ENCODE assay signal across 23 mouse cellular contexts in genomic region chr8:91347146-91347545, GRCm38 (mm10). TPM values are rescaled to one million over a fixed set of nuclear protein-coding genes. Genes with fewer than 3 reads are reported as not detected.
A peak's percentile ranks its signal among the peaks of the same experiment; 100 is the strongest.
DNase-seq lines count a peak whose midpoint lies in the region; ATAC-seq and TF ChIP-seq lines count a peak whose summit lies in the region.
"Had no signal": no experiment of that assay in that cellular context is flagged by ENCODE, and none has a peak within 500 bp of the region (broad histone marks: within the 10 kb centered on the region; RNA-seq: fewer than 3 reads in every experiment).

No protein-coding gene starts in this region.

- H3K9me3 ChIP-seq in hindbrain, postnatal 0 days (ENCODE audit: low read length), result no peaks in the 10 kb centered on the region
- H3K9me3 ChIP-seq in hindbrain, embryonic 13.5 days, result no peaks in the 10 kb centered on the region
- no peaks in the 10 kb centered on the region for H3K9me3 ChIP-seq in ES-Bruce4 (replicated peaks; ENCODE audit: control insufficient read depth, insufficient read depth, low read length, poor library complexity, severe bottlenecking)
- no peaks in the 10 kb centered on the region for H3K9me3 ChIP-seq in heart, embryonic 16.5 days (replicated peaks; ENCODE audit: control insufficient read depth, low read length)
- H3K9me3 ChIP-seq: embryonic facial prominence, embryonic 13.5 days; forebrain, embryonic 15.5 days; kidney, embryonic 15.5 days; limb, embryonic 13.5 days; liver, embryonic 13.5 days; lung, embryonic 15.5 days; neural tube, embryonic 13.5 days had no signal

- WGBS in heart, adult 2 months, result 66% methylated on average over 10 of the region's 10 CpGs
- 87% methylated on average over 10 of the region's 10 CpGs for WGBS in hindbrain, postnatal 0 days
- 87% methylated on average over 10 of the region's 10 CpGs for WGBS in hindbrain, embryonic 13.5 days
- 52% methylated on average over 10 of the region's 10 CpGs for WGBS in heart, embryonic 16.5 days

- no peaks in the 10 kb centered on the region for H3K27me3 ChIP-seq in heart, adult 2 months (ENCODE audit: control insufficient read depth, insufficient read depth, low read length)
- H3K27me3 ChIP-seq in hindbrain, postnatal 0 days (ENCODE audit: insufficient read depth, low read length), result no peaks in the 10 kb centered on the region
- no peaks in the 10 kb centered on the region for H3K27me3 ChIP-seq in hindbrain, embryonic 13.5 days
- H3K27me3 ChIP-seq in ES-Bruce4 (ENCODE audit: control insufficient read depth, insufficient read depth, low read length, poor library complexity, severe bottlenecking), result no peaks in the 10 kb centered on the region
- H3K27me3 ChIP-seq in heart, embryonic 16.5 days (ENCODE audit: control insufficient read depth, insufficient read depth, low read length), result no peaks in the 10 kb centered on the region
- H3K27me3 ChIP-seq: embryonic facial prominence, embryonic 13.5 days; forebrain, embryonic 15.5 days; kidney, embryonic 15.5 days; limb, embryonic 13.5 days; liver, embryonic 13.5 days; lung, embryonic 15.5 days; neural tube, embryonic 13.5 days had no signal

- no peak for TF ChIP-seq EP300 in heart, adult 2 months (IDR thresholded peaks at IDR 0.05; ENCODE audit: insufficient read depth, low read depth, low read length)
- TF ChIP-seq EP300 in ES-Bruce4 (IDR thresholded peaks at IDR 0.05; ENCODE audit: insufficient read depth, low read depth, low read length), result no peak

- H3K9ac ChIP-seq in heart, adult 2 months (ENCODE audit: low read depth, low read length), result no peak overlapping the region
- no peak overlapping the region for H3K9ac ChIP-seq in hindbrain, postnatal 0 days (replicated peaks; ENCODE audit: low read length)
- no peak overlapping the region for H3K9ac ChIP-seq in hindbrain, embryonic 13.5 days
- H3K9ac ChIP-seq in ES-Bruce4 (ENCODE audit: low read depth, poor library complexity, severe bottlenecking), result no peak overlapping the region
- no peak overlapping the region for H3K9ac ChIP-seq in heart, embryonic 16.5 days (ENCODE audit: low read length)
- H3K9ac ChIP-seq: embryonic facial prominence, embryonic 13.5 days; forebrain, embryonic 15.5 days; kidney, embryonic 15.5 days; limb, embryonic 13.5 days; liver, embryonic 13.5 days; lung, embryonic 15.5 days; neural tube, embryonic 13.5 days had no signal

- no peak for ATAC-seq in hindbrain, postnatal 0 days
- no peak for ATAC-seq in hindbrain, embryonic 13.5 days (ENCODE audit: low FRiP score)
- ATAC-seq in heart, embryonic 16.5 days (replicated peaks; ENCODE audit: extremely low read depth, insufficient read depth, low FRiP score), result no peak
- ATAC-seq: activated CD4-positive, CD25-positive, alpha-beta regulatory T cell, adult 4 months; forebrain, embryonic 15.5 days; hindbrain, embryonic 16.5 days; intestine, postnatal 0 days had no signal

- intact Hi-C loops in heart, adult 2 months (cut with DNase I), result no loop called here
- intact Hi-C loops in heart, postnatal 10 days (cut with DNase I), result no loop called here

- no peak for TF ChIP-seq POLR2A in heart, adult 2 months (IDR thresholded peaks at IDR 0.05; ENCODE audit: insufficient read depth, low read depth, low read length)
- TF ChIP-seq POLR2A in ES-Bruce4 (IDR thresholded peaks at IDR 0.05; ENCODE audit: insufficient read depth, low read length), result no peak

- peaks cover 6% of the 10 kb centered on the region for H3K4me1 ChIP-seq in heart, adult 2 months (ENCODE audit: control insufficient read depth, insufficient read depth, low read length)
- peaks cover 8% of the 10 kb centered on the region; the same call in 1 of the 2 replicates for H3K4me1 ChIP-seq in hindbrain, postnatal 0 days (ENCODE audit: insufficient read depth, low read length)
- peaks cover 4% of the 10 kb centered on the region; the same call in 1 of the 2 replicates for H3K4me1 ChIP-seq in hindbrain, embryonic 13.5 days (replicated peaks)
- H3K4me1 ChIP-seq in ES-Bruce4 (ENCODE audit: control insufficient read depth, insufficient read depth, low read length), result no peaks in the 10 kb centered on the region
- peaks cover 27% of the 10 kb centered on the region for H3K4me1 ChIP-seq in heart, embryonic 16.5 days (ENCODE audit: control insufficient read depth, insufficient read depth, low read length)

- no peak overlapping the region for H3K4me3 ChIP-seq in heart, adult 2 months
- H3K4me3 ChIP-seq in hindbrain, postnatal 0 days (ENCODE audit: low read length), result no peak overlapping the region
- H3K4me3 ChIP-seq in hindbrain, embryonic 13.5 days, result no peak overlapping the region
- H3K4me3 ChIP-seq in ES-Bruce4 (ENCODE audit: low read depth, low read length), result no peak overlapping the region
- no peak overlapping the region for H3K4me3 ChIP-seq in heart, embryonic 16.5 days (ENCODE audit: low read length)
- H3K4me3 ChIP-seq: embryonic facial prominence, embryonic 13.5 days; forebrain, embryonic 15.5 days; kidney, embryonic 15.5 days; limb, embryonic 13.5 days; liver, embryonic 13.5 days; lung, embryonic 15.5 days; neural tube, embryonic 13.5 days had no signal

- DNase-seq in heart, adult 2 months, result no peak
- no peak for DNase-seq in heart, postnatal 10 days
- no peak for DNase-seq in hindbrain, postnatal 0 days (ENCODE audit: low spot score)
- no peak for DNase-seq in adrenal gland, postnatal 10 days
- DNase-seq in right cerebral cortex, postnatal 25 days, result no peak
- DNase-seq: adrenal gland, postnatal 14 days; B cell, adult 2 months; cerebellum, postnatal 10 days; liver, embryonic 13.5 days; spleen, adult 18-20 months; thymus, postnatal 4 days had no signal

- H3K27ac ChIP-seq in heart, adult 2 months, result no peak overlapping the region
- H3K27ac ChIP-seq in hindbrain, postnatal 0 days, result no peak overlapping the region
- H3K27ac ChIP-seq in hindbrain, embryonic 13.5 days, result no peak overlapping the region
- H3K27ac ChIP-seq in ES-Bruce4 (ENCODE audit: insufficient read depth, low read length), result no peak overlapping the region
- no peak overlapping the region for H3K27ac ChIP-seq in heart, embryonic 16.5 days (ENCODE audit: low read length)
- H3K27ac ChIP-seq: embryonic facial prominence, embryonic 13.5 days; forebrain, embryonic 15.5 days; kidney, embryonic 15.5 days; limb, embryonic 13.5 days; liver, embryonic 13.5 days; lung, embryonic 15.5 days; neural tube, embryonic 13.5 days had no signal

- H3K79me2 ChIP-seq in heart, adult 2 months (replicated peaks; ENCODE audit: control insufficient read depth, insufficient read depth, low read length), result peaks cover 6% of the 10 kb centered on the region

- TF ChIP-seq CTCF in heart, adult 2 months (IDR thresholded peaks at IDR 0.05), result peak; percentile 33; the same call in 1 of the 2 replicates
- 0 out of 2 replicates have a peak, but pooled peaks have one; percentile 6 for TF ChIP-seq CTCF in hindbrain, postnatal 0 days (IDR thresholded peaks at IDR 0.05; ENCODE audit: low read depth)
- peak; percentile 42 for TF ChIP-seq CTCF in ES-Bruce4 (IDR thresholded peaks at IDR 0.05; ENCODE audit: low read depth, low read length)

- H3K36me3 ChIP-seq in heart, adult 2 months (ENCODE audit: control insufficient read depth, insufficient read depth, low read length), result peaks cover 2% of the 10 kb centered on the region; the same call in 1 of the 2 replicates
- no peaks in the 10 kb centered on the region for H3K36me3 ChIP-seq in hindbrain, postnatal 0 days (ENCODE audit: insufficient read depth, low read length)
- H3K36me3 ChIP-seq in hindbrain, embryonic 13.5 days, result no peaks in the 10 kb centered on the region
- no peaks in the 10 kb centered on the region for H3K36me3 ChIP-seq in ES-Bruce4 (ENCODE audit: control insufficient read depth, insufficient read depth, low read length, poor library complexity, severe bottlenecking)
- H3K36me3 ChIP-seq in heart, embryonic 16.5 days (ENCODE audit: control insufficient read depth, insufficient read depth), result 0 out of 2 replicates have a peak, but pooled peaks cover 3% of the 10 kb centered on the region
- H3K36me3 ChIP-seq: forebrain, embryonic 15.5 days; kidney, embryonic 15.5 days; neural tube, embryonic 13.5 days had no signal

- no peak overlapping the region for H3K4me2 ChIP-seq in hindbrain, postnatal 0 days (ENCODE audit: low read depth, low read length)
- no peak overlapping the region for H3K4me2 ChIP-seq in hindbrain, embryonic 13.5 days
- 0 out of 2 replicates have a peak overlapping the region, but pooled peaks have one; percentile 33 for H3K4me2 ChIP-seq in heart, embryonic 16.5 days (ENCODE audit: low read depth, low read length)
- H3K4me2 ChIP-seq: embryonic facial prominence, embryonic 13.5 days; forebrain, embryonic 15.5 days; kidney, embryonic 15.5 days; limb, embryonic 13.5 days; liver, embryonic 13.5 days; lung, embryonic 15.5 days; neural tube, embryonic 13.5 days had no signal

RNA-seq across cellular contexts. Expression of gene Fto, which starts 33.8 kb away (rescaled TPM):
- total RNA-seq in heart, adult 2 months (2021), result 10 to 100 TPM; 57.6 to 65.1 TPM
- polyA plus RNA-seq in heart, adult 2 months (2012; rRNA removed), result 41.3 and 53.3 TPM in 2 replicates
- total RNA-seq in heart, postnatal 10 days (2021), result 10 to 100 TPM; 79.7 to 83.3 TPM
- total RNA-seq in hindbrain, postnatal 0 days (2014; rRNA removed), result 80.7 and 83.2 TPM in 2 replicates
- polyA plus RNA-seq in hindbrain, postnatal 0 days (2015; fragmentation: Nextera tagmentation; extraction: Ambion mirVana), result 106 and 122 TPM in 2 replicates
- polyA plus RNA-seq in hindbrain, embryonic 13.5 days (2015; fragmentation: Nextera tagmentation; extraction: Ambion mirVana), result 126 and 131 TPM in 2 replicates
- polyA plus RNA-seq in ES-Bruce4 (2011; ENCODE audit: insufficient read depth, insufficient read length, low read depth, missing spikeins), result 58.5 and 61.2 TPM in 2 replicates
- 69.3 and 72.1 TPM in 2 replicates for polyA plus RNA-seq in heart, embryonic 16.5 days (2015; fragmentation: Nextera tagmentation; extraction: Ambion mirVana)
- 10 to 100 TPM; 64.6 to 79.4 TPM for total RNA-seq in adrenal gland, postnatal 10 days (2021)

RNA-seq across cellular contexts. Expression of gene Rpgrip1l, which starts 34.1 kb away (rescaled TPM):
- total RNA-seq in heart, adult 2 months (2021), result 1 to 10 TPM; 3.2 to 3.6 TPM
- polyA plus RNA-seq in heart, adult 2 months (2012; rRNA removed), result 0.88 and 1.4 TPM in 2 replicates
- total RNA-seq in heart, postnatal 10 days (2021), result 1 to 10 TPM; 2.7 to 5.8 TPM
- total RNA-seq in hindbrain, postnatal 0 days (2014; rRNA removed), result 5.5 and 6.8 TPM in 2 replicates
- polyA plus RNA-seq in hindbrain, postnatal 0 days (2015; fragmentation: Nextera tagmentation; extraction: Ambion mirVana), result 12.1 and 12.7 TPM in 2 replicates
- 10.3 and 10.6 TPM in 2 replicates for polyA plus RNA-seq in hindbrain, embryonic 13.5 days (2015; fragmentation: Nextera tagmentation; extraction: Ambion mirVana)
- 6.1 and 9.9 TPM in 2 replicates for polyA plus RNA-seq in ES-Bruce4 (2011; ENCODE audit: insufficient read depth, insufficient read length, low read depth, missing spikeins)
- 6.0 and 7.5 TPM in 2 replicates for polyA plus RNA-seq in heart, embryonic 16.5 days (2015; fragmentation: Nextera tagmentation; extraction: Ambion mirVana)
- total RNA-seq in adrenal gland, postnatal 10 days (2021), result 1 to 10 TPM; 5.8 to 6.2 TPM
